ENCODE assay signal across 1 mouse cellular context in the genomic region with DNA sequence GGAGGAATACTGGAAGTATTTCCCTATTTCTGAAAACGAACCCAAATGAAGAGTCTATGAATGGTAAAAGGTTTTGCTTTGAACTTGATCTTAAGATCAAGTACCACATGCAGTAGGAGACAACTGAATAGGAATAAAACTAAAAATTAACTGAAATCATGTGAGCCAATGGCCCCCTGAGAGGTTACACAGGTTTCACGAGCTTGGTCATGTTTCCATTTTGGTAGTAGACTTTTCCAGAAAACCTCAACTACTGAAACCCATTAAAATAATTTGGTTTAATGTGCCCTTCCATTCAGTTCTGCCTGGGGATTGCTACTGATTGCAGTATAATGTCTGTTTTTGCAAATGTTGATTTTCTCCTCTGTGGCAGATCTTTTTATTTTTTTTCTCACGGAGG.
TF ChIP-seq lines count a peak whose summit lies in the region.

No protein-coding gene starts in this region.

TF ChIP-seq in CH12.LX, 34 proteins besides CTCF, POLR2A, EP300 and RAD21 (continued from another document):
- TF ChIP-seq JUN (IDR thresholded peaks at IDR 0.05; ENCODE audit: insufficient read depth, low read depth, low read length) (0 out of 2 replicates have a peak, but pooled peaks have one; percentile 8), BHLHE40 (IDR thresholded peaks at IDR 0.05; ENCODE audit: low read depth, low read length) (peak; percentile 71), IRF4 (IDR thresholded peaks at IDR 0.05; ENCODE audit: low read depth, low read length) (peak; percentile 38; the same call in 1 of the 2 replicates), ETS1 (conservative IDR thresholded peaks at IDR 0.05; ENCODE audit: low read depth, low read length) (no peak; the same call in 1 of the 2 replicates)
TF ChIP-seq in CH12.LX: peak in this region for 4.
